Mouse (Mus musculus) gastrocnemius, postnatal 25 days (tissue): ENCODE data around the gene Klhl31. TPM values are rescaled to one million over a fixed set of nuclear protein-coding genes. Genes with fewer than 3 reads are reported as not detected.

Experiments
- DNase-seq: peaks from one replicate; pipeline ENCODE4 v3.0.0; 2022
- long read RNA-seq, 2 experiments: library from polyadenylated mRNA; stranded (forward); transcript quantifications; one replicate each; pipeline ENCODE4 v2.0.0; 2021
- total RNA-seq, 2 experiments: library from RNA; stranded (reverse); gene quantifications; 1 replicate in 1 of 2; 2 replicates in 1 of 2; pipeline ENCODE4 v1.2.3; 2021

Klhl31 gene
- total RNA-seq: 100 to 1,000 TPM; 393 to 551 TPM
- long read RNA-seq, experiment 1, full-length matches to known transcripts: 17 of 87 reads
- long read RNA-seq, experiment 1, partial matches to known transcripts: 2 of 87 reads
- long read RNA-seq, experiment 1, other reads (novel, unspliced or antisense): 68 of 87 reads
- long read RNA-seq, experiment 2, full-length matches to known transcripts: 22 of 108 reads
- long read RNA-seq, experiment 2, partial matches to known transcripts: 4 of 108 reads
- long read RNA-seq, experiment 2, other reads (novel, unspliced or antisense): 82 of 108 reads

GRCm38 (mm10) chr9:77636450-77636951, at the start of gene Klhl31:
TSS of gene Klhl31 (plus strand) at chr9:77636500.
- peak; percentile 78 for DNase-seq

GRCm38 (mm10) chr9:77586806-77587591, 49.3 kb upstream of the Klhl31 start:
- DNase-seq: no peak

DNA sequence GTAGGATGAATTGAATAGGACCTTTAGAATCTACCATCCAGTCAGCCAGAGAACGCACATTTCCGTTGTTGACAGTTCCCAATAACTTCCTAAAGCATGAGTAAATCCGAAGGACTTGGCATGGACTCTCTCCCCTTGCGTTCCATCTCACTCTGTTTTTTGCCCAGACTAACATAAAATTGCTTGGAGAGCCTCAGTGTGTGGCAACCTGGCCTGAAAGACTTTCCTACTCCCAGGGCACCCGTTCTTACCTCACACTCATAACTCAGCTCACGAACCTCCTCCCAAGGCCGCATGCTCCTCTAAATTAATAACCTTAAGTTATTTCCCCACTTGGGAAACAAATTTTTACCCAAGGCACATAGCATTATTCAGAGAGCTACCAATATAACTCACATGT, 48.7 kb upstream of the Klhl31 start:
- DNase-seq: no peak

- DNase-seq: no peak
These were observed 46.8 kb upstream of the Klhl31 start for GRCm38 (mm10) chr9:77589496-77589895.

GRCm38 (mm10) chr9:77592423-77592822, 43.9 kb upstream of the Klhl31 start:
- peak; percentile 7 for DNase-seq

GRCm38 (mm10) chr9:77595006-77595626, 41.2 kb upstream of the Klhl31 start:
- no peak for DNase-seq

- DNase-seq: peak; percentile 34
These were observed 39.9 kb upstream of the Klhl31 start for GRCm38 (mm10) chr9:77596355-77596754.

- no peak for DNase-seq
These were observed 37.7 kb upstream of the Klhl31 start for GRCm38 (mm10) chr9:77598560-77598959.

GRCm38 (mm10) chr9:77602302-77603266, 33.7 kb upstream of the Klhl31 start:
- DNase-seq: no peak

GRCm38 (mm10) chr9:77603965-77604509, 32.3 kb upstream of the Klhl31 start:
- no peak for DNase-seq

GRCm38 (mm10) chr9:77607295-77607694, 29.0 kb upstream of the Klhl31 start:
- no peak for DNase-seq

- DNase-seq: no peak
These were observed 28.5 kb upstream of the Klhl31 start for GRCm38 (mm10) chr9:77607840-77608239.

GRCm38 (mm10) chr9:77610811-77611210, 25.5 kb upstream of the Klhl31 start:
- DNase-seq: no peak

DNA sequence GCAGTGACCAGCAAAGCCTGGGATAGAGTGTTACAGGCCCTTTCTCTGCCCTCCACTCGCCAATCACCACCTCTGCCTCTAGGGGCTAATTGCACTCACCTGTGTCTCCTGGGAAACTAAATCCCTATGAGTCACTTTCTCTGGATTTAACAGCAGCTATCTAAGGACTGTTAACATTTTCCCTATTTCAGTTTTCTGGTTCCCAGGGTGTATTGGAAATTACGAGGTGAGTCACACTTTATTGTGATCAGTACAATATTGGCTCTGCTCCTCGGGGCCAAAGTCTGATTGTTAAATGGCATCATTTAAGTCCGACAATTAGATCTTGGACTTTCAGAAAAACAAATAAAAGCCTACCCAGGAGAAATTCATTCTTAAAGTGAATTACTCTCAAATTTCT, 24.0 kb upstream of the Klhl31 start:
- no peak for DNase-seq

DNA sequence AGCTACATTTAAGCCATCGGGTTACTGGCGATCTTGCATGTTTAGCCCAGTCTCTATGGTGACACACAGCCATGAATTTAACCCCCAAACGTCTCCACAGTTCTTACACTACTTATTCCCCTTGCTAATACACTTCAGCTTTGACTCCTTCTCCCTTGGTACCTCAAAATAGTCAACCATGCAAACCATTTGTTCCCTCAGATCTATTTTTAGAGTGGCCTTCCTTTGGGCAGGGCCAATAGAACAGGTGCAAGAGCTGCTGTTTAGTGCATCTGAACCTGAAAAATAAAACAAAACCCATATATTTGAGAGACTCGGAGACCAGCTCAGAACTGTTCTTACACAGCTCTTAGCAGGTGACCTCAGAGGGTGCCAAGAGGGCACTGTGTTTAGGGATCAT, 20.4 kb upstream of the Klhl31 start:
- no peak for DNase-seq

DNA sequence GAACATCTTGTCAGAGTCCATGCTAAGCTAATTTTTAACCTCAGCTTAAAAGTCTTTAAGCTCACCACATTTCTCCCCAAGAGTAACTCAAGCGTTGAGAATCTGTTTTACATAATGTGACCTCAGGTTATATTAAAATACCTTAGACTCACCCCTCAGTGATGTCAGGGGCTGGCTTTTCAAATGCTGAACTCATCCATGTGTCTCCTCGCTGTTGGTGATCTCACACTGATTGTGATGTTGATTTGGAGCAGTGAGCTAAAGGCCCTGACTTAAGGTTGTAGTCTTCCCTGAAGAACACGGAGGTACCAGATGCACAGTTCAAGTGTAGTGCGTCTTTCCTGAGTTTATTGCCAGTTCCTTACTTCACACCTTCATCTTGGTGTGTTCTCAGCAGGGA, 19.5 kb upstream of the Klhl31 start:
- DNase-seq: no peak

- no peak for DNase-seq
These were observed 18.5 kb upstream of the Klhl31 start for GRCm38 (mm10) chr9:77617751-77618150.

DNA sequence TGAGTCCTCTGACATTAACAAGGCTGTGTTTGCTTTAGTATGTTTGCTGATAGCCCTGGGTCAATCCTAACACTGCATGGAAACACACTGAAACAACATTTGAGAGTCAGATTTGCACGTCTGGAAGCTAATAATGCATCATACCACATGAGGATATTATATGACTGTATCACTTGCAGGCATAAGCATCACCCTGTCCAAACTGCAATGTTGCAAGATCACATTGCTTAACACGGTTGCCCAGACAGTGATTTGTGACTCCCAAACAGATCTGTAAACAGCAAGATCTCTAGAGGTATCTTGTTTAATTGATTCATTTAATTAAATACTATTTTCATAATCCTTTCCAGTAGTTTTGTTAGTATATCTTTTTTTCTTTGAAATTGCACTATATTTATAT, 17.9 kb upstream of the Klhl31 start:
- DNase-seq: no peak

DNA sequence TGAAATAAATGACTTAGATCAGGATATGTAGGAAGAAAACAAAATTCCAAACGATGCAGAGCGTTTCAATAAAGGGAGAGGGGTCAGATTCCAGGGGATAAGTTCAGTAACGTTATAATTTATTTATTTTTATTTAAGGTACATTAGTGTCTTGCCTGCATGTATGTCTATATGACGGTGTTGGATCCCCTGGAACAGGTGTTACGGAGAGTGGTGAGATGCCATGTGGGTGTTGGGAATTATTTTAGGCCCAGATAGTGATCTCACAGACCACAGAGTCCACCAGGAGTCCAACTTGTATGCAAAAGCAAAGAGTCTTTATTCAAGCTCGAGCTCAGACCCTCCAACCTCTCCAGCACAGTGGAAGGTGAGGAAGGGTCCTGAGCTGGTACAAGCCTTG, 16.2 kb upstream of the Klhl31 start:
- no peak for DNase-seq

DNA sequence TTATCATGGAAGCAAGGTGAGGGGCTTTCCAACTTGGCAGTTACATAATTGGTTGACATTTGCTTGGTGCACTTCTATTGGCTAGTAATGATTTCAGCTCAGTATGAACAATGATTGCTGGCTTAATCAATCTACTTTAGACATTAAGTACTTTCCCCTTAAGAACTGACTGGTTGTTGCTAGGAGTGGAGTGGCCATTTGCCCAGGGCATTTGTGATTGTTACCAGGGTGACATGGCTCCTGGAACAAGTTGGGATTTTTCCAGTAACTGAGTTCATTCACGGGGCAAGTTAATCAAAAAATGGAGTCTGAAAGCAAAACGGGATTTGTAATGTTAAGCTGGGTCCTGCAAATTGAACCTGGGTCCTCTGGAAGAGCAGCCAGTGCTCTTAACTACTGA, 15.8 kb upstream of the Klhl31 start:
- no peak for DNase-seq

- no peak for DNase-seq
These were observed 13.4 kb upstream of the Klhl31 start for GRCm38 (mm10) chr9:77622874-77623273.
